Mouse (Mus musculus) heart, embryonic 12.5 days (tissue): ENCODE results near the gene Wfdc11. TPM values are rescaled to one million over a fixed set of nuclear protein-coding genes. Genes with fewer than 3 reads are reported as not detected.
"Not testable (repeated sequence)": the region's sequence is repeated elsewhere in the genome, so short reads cannot be mapped to it uniquely, and the experiment has no call there.

Experiments used
- ATAC-seq: fragments of 200-750 bp; cut with Nextera tagmentation; 2 replicates; pipeline ENCODE4 v1.8.0; 2017; ENCODE audit warnings: moderate TSS enrichment, moderate library complexity; ENCODE audit not compliant: insufficient number of reproducible peaks, low FRiP score
- H3K27ac ChIP-seq: fragments of 300-500 bp; sonication (generic); 2 replicates; pipeline ENCODE4 v1.5.1; 2016; ENCODE audit warnings: mild to moderate bottlenecking, moderate library complexity; ENCODE audit not compliant: poor library complexity, severe bottlenecking
- H3K27me3 ChIP-seq: fragments of 300-500 bp; sonication (generic); replicated peaks from 2 replicates; pipeline ENCODE4 v1.6.1; 2016; ENCODE audit warnings: mild to moderate bottlenecking, moderate library complexity
- H3K36me3 ChIP-seq: fragments of 300-500 bp; sonication (generic); 2 replicates; pipeline ENCODE4 v1.6.1; 2016; ENCODE audit warnings: mild to moderate bottlenecking, moderate library complexity
- H3K4me1 ChIP-seq: fragments of 300-500 bp; sonication (generic); replicated peaks from 2 replicates; pipeline ENCODE4 v1.6.1; 2016; ENCODE audit warnings: mild to moderate bottlenecking
- H3K4me2 ChIP-seq: fragments of 300-500 bp; sonication (generic); 2 replicates; pipeline ENCODE4 v1.6.1; 2016; ENCODE audit warnings: mild to moderate bottlenecking, moderate library complexity
- H3K4me3 ChIP-seq: fragments of 300-500 bp; sonication (generic); 2 replicates; pipeline ENCODE4 v1.5.1; 2016; ENCODE audit warnings: mild to moderate bottlenecking
- H3K9ac ChIP-seq: fragments of 300-500 bp; sonication (generic); 2 replicates; pipeline ENCODE4 v1.6.1; 2016; ENCODE audit warnings: mild to moderate bottlenecking, moderate library complexity
- H3K9me3 ChIP-seq: fragments of 300-500 bp; sonication (generic); replicated peaks from 2 replicates; pipeline ENCODE4 v1.6.1; 2016; ENCODE audit warnings: mild to moderate bottlenecking, moderate library complexity
- WGBS: fragments of 180-500 bp; shearing (Covaris S2); methylation state at CpG from one replicate; pipeline ENCODE4 v1.1.7; 2016; 5-methylcytosine and 5-hydroxymethylcytosine counted together
- polyA plus RNA-seq: library from polyadenylated mRNA; unstranded; fragments of >200 nt; fragmentation: Nextera tagmentation; extraction: Ambion mirVana; gene quantifications from 2 replicates; pipeline ENCODE4 v1.2.1, GENCODE M21; 2016

Wfdc11 gene
- not detected in 2 replicates for polyA plus RNA-seq

- no peak within 1 kb of the TSS for H3K27ac ChIP-seq
- H3K4me3 ChIP-seq = no peak within 1 kb of the TSS
- H3K9ac ChIP-seq = no peak within 1 kb of the TSS
- ATAC-seq = no peak
- 65% methylated on average over 7 of the region's 7 CpGs for WGBS
- H3K27me3 ChIP-seq = peaks cover 8% of the 10 kb centered on the region
- H3K36me3 ChIP-seq = no peaks in the 10 kb centered on the region
- H3K9me3 ChIP-seq = peaks cover 4% of the 10 kb centered on the region; the same call in 1 of the 2 replicates
- no peaks in the 10 kb centered on the region for H3K4me1 ChIP-seq
- no peak within 1 kb of the TSS for H3K4me2 ChIP-seq
These were observed at the start of gene Wfdc11 for GRCm38 (mm10) chr2:164673987-164674386. TSS of gene Wfdc11 (minus strand) at chr2:164674087.

- Histone ChIP-seq H3K4me2 (no peak overlapping the region), H3K4me3 (no peak overlapping the region), H3K4me1 (no peaks in the 10 kb centered on the region), H3K9me3 (no peaks in the 10 kb centered on the region), H3K36me3 (no peaks in the 10 kb centered on the region), H3K27ac (no peak overlapping the region), H3K27me3 (peaks cover 7% of the 10 kb centered on the region; the same call in 1 of the 2 replicates), H3K9ac (no peak overlapping the region)
- ATAC-seq = no peak
- 53% methylated on average over 4 of the region's 4 CpGs for WGBS
These were observed 49.4 kb upstream of the Wfdc11 start for GRCm38 (mm10) chr2:164723276-164723675.

GRCm38 (mm10) chr2:164716194-164716786 is 42.4 kb upstream of the Wfdc11 start:
- 83% methylated on average over 23 of the region's 23 CpGs for WGBS

GRCm38 (mm10) chr2:164715005-164715404 is 41.1 kb upstream of the Wfdc11 start, which contains the start of gene Spint5:
TSS of gene Spint5 (plus strand) at chr2:164715305.
- H3K4me2 ChIP-seq = no peak within 1 kb of the TSS
- H3K36me3 ChIP-seq = no peaks in the 10 kb centered on the region
- H3K4me1 ChIP-seq = no peaks in the 10 kb centered on the region
- 62% methylated on average over 6 of the region's 6 CpGs for WGBS
- H3K9ac ChIP-seq = no peak within 1 kb of the TSS
- no peak for ATAC-seq
- H3K27me3 ChIP-seq = no peaks in the 10 kb centered on the region
- no peak within 1 kb of the TSS for H3K27ac ChIP-seq
- no peak within 1 kb of the TSS for H3K4me3 ChIP-seq
- peaks cover 4% of the 10 kb centered on the region for H3K9me3 ChIP-seq

More at GRCm38 (mm10) chr2:164716194-164716786, 42.4 kb upstream of the Wfdc11 start:
- not testable (repeated sequence) for H3K9ac ChIP-seq, H3K4me2 ChIP-seq, H3K27ac ChIP-seq, H3K4me1 ChIP-seq, H3K27me3 ChIP-seq, H3K36me3 ChIP-seq, ATAC-seq, H3K9me3 ChIP-seq, H3K4me3 ChIP-seq

GRCm38 (mm10) chr2:164705991-164706390 is 32.1 kb upstream of the Wfdc11 start:
- Histone ChIP-seq H3K9ac (no peak overlapping the region), H3K4me3 (no peak overlapping the region), H3K27ac (no peak overlapping the region), H3K27me3 (no peaks in the 10 kb centered on the region), H3K36me3 (no peaks in the 10 kb centered on the region), H3K4me1 (no peaks in the 10 kb centered on the region), H3K4me2 (no peak overlapping the region), H3K9me3 (no peaks in the 10 kb centered on the region)
- WGBS = 85% methylated on average over 14 of the region's 14 CpGs
- ATAC-seq = no peak

DNA sequence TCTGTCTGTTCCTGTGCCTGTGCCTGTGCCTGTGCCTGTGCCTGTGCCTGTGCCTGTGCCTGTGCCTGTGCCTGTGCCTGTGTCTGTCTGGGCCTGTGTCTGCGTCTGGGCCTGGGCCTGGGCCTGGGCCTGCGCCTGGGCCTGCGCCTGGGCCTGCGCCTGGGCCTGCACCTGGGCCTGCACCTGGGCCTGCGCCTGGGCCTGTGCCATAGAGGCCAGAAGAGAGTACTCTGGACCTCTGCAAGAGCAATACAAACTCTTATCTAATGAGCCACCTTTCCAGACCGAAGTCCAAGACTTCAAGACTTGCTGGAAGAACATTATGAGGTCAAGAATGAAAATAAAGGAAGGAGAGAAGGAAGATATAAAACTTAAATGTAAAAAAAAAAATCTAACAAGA is 31.4 kb upstream of the Wfdc11 start:
- ATAC-seq = no peak
- Histone ChIP-seq H3K4me2 (no peak overlapping the region), H3K9me3 (no peaks in the 10 kb centered on the region), H3K9ac (no peak overlapping the region), H3K4me1 (no peaks in the 10 kb centered on the region), H3K27ac (no peak overlapping the region), H3K36me3 (no peaks in the 10 kb centered on the region), H3K27me3 (no peaks in the 10 kb centered on the region), H3K4me3 (no peak overlapping the region)
- 88% methylated on average over 6 of the region's 6 CpGs for WGBS

- H3K4me3 ChIP-seq = no peak overlapping the region
- H3K36me3 ChIP-seq = no peaks in the 10 kb centered on the region
- no peaks in the 10 kb centered on the region for H3K4me1 ChIP-seq
- no peaks in the 10 kb centered on the region for H3K27me3 ChIP-seq
- no peak for ATAC-seq
- H3K4me2 ChIP-seq = no peak overlapping the region
- H3K9me3 ChIP-seq = no peaks in the 10 kb centered on the region
- no peak overlapping the region for H3K9ac ChIP-seq
- H3K27ac ChIP-seq = no peak overlapping the region
- WGBS = 67% methylated on average over 5 of the region's 5 CpGs
These were observed 30.3 kb upstream of the Wfdc11 start for GRCm38 (mm10) chr2:164704235-164704634.

DNA sequence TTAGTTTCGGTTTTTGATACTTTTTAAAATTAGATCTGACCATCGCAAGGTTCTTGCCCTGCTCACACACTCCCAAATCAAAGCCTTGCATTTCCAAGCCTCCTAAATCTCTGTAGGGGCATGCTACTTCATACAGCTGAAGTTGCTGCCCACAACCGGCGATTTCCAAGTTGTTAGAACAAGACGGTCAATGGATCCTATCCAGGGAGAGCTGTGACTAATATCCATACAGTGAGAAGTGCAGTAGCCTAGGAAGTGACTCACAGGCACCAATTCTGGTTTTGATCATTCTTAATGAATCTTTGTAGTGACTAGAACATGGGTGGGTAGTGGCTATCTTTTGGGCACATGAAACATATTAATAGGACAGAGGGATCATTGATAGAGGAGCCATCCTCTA is 27.9 kb upstream of the Wfdc11 start:
- Histone ChIP-seq H3K27me3 (no peaks in the 10 kb centered on the region), H3K4me3 (no peak overlapping the region), H3K36me3 (no peaks in the 10 kb centered on the region), H3K4me2 (no peak overlapping the region), H3K4me1 (no peaks in the 10 kb centered on the region), H3K27ac (no peak overlapping the region), H3K9me3 (no peaks in the 10 kb centered on the region), H3K9ac (no peak overlapping the region)
- no peak for ATAC-seq
- 84% methylated on average over 5 of the region's 5 CpGs for WGBS

- Histone ChIP-seq H3K27ac (no peak overlapping the region), H3K27me3 (no peaks in the 10 kb centered on the region), H3K9me3 (no peaks in the 10 kb centered on the region), H3K4me3 (no peak overlapping the region), H3K9ac (no peak overlapping the region), H3K36me3 (no peaks in the 10 kb centered on the region), H3K4me1 (no peaks in the 10 kb centered on the region), H3K4me2 (no peak overlapping the region)
- ATAC-seq = no peak
- WGBS = 69% methylated on average over 5 of the region's 5 CpGs
These were observed 27.1 kb upstream of the Wfdc11 start for GRCm38 (mm10) chr2:164700959-164701358.

DNA sequence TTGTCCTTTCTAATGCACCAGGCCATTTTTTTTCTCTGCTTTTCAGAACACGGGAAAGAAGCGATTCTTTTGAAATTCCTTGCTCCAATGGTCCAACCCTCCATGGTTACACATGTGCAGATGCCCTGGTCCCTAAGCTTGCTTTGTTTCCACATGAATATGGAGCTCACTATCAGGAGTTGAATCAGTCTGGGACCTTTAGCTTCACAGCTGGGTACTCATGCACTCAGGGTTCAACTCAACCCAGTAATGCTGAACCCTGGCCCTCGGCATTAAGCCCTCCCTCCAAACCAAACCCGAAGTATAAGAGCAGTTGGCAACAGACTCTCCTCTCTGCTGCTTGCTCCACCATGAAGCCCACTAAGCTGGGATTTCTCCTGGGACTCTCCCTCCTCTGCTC is 24.3 kb upstream of the Wfdc11 start, which contains the start of gene Spint4:
Gene Spint4 (plus strand): TSS at position 301 of the 400 bp plus-strand sequence.
- H3K4me2 ChIP-seq = no peak within 1 kb of the TSS
- no peaks in the 10 kb centered on the region for H3K4me1 ChIP-seq
- H3K27ac ChIP-seq = no peak within 1 kb of the TSS
- no peaks in the 10 kb centered on the region for H3K36me3 ChIP-seq
- no peak within 1 kb of the TSS for H3K4me3 ChIP-seq
- H3K9ac ChIP-seq = no peak within 1 kb of the TSS
- WGBS = 79% methylated on average over 4 of the region's 4 CpGs
- H3K27me3 ChIP-seq = no peaks in the 10 kb centered on the region
- no peaks in the 10 kb centered on the region for H3K9me3 ChIP-seq
- ATAC-seq = no peak

DNA sequence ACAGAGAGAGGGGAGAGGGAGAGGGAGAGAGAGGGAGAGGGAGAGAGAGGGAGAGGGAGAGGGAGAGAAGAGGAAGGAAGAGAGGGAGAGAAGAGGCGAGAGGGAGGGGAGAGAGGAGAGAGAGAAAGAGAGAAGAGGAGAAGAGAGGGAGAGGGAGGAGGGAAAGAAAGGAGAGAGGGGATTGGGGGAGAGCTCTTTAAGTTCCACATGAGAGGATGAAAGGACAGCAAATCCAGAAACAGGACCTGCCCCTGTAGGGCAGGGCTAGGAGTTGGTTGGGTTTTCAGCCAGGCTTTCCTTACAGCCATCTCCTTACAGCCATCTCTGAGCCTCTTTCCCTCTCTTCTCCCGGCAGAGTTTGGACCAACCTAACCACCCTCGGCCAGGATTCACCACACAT is 10.9 kb upstream of the Wfdc11 start, which contains the start of gene Wfdc13:
Gene Wfdc13 (plus strand): TSS at position 301 of the 400 bp plus-strand sequence.
- Histone ChIP-seq H3K36me3 (no peaks in the 10 kb centered on the region), H3K4me3 (no peak within 1 kb of the TSS), H3K27ac (no peak within 1 kb of the TSS), H3K9ac (no peak within 1 kb of the TSS), H3K9me3 (no peaks in the 10 kb centered on the region), H3K27me3 (no peaks in the 10 kb centered on the region), H3K4me1 (no peaks in the 10 kb centered on the region), H3K4me2 (no peak within 1 kb of the TSS)
- WGBS = 73% methylated on average over 3 of the region's 3 CpGs
- no peak for ATAC-seq

- no peak for ATAC-seq
- H3K4me2 ChIP-seq = no peak overlapping the region
- no peaks in the 10 kb centered on the region for H3K4me1 ChIP-seq
- H3K27me3 ChIP-seq = peaks cover 5% of the 10 kb centered on the region; the same call in 1 of the 2 replicates
- no peak overlapping the region for H3K4me3 ChIP-seq
- peaks cover 4% of the 10 kb centered on the region; the same call in 1 of the 2 replicates for H3K9me3 ChIP-seq
- no peak overlapping the region for H3K9ac ChIP-seq
- WGBS = 60% methylated on average over 3 of the region's 3 CpGs
- H3K36me3 ChIP-seq = no peaks in the 10 kb centered on the region
- H3K27ac ChIP-seq = no peak overlapping the region
These were observed 6.0 kb upstream of the Wfdc11 start for GRCm38 (mm10) chr2:164679906-164680305.
